Mouse (Mus musculus) G1E-ER4 (cell line): ENCODE data around the gene Gtf2ird2. TPM values are rescaled to one million over a fixed set of nuclear protein-coding genes. Genes with fewer than 3 reads are reported as not detected.

ENCODE experiments used
- GATA1 ChIP-seq: IDR thresholded peaks from one replicate; pipeline ENCODE4 v1.8.0; 2012; ENCODE audit warnings: low read length, inconsistent platforms
- polyA plus RNA-seq: library from polyadenylated mRNA; stranded (reverse); fragments of >175 nt; gene quantifications from 2 replicates; pipeline ENCODE4 v1.2.3, GENCODE M21; 2012

The Gtf2ird2 gene
- polyA plus RNA-seq, 1 experiment = 3.7 TPM

DNA sequence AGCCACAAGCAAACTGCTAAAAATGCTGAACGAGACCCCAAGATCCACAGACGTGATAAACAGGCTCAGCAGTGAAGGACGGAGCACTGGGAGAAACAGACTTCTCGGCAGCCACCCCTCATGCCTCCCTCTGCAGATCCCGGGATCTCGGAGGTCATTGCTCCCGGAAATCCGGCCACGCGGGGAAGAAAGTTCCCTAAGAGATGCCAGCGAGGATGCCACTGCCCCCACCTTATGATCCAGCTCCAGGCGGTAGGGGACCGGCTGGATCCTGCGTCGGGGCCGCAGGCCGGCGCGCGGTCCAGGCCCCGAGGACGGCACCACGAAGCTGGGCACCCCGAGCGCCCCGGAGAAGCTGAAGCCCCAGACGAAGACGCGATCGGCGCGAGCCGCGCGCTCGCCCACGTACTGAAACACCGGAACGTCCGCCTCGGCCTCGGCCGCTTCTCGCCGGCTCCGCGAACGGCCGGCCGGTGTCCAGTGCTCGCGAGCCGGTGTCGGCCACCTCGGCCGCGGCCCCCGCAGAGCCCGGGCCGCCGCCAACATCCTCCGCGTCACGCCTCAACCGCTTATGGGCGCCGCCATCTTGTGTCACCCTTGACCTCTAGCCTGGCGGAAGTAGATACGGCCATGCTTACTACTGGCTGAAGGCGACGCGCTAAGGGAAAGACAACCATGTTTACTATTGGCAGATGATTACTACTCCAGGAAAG is 7.5 kb upstream of the Gtf2ird2 start, which contains the start of gene Rcc1l:
Rcc1l (minus strand) TSS at position 606 of the 713 bp plus-strand sequence.
- TF ChIP-seq GATA1 = no peak

DNA sequence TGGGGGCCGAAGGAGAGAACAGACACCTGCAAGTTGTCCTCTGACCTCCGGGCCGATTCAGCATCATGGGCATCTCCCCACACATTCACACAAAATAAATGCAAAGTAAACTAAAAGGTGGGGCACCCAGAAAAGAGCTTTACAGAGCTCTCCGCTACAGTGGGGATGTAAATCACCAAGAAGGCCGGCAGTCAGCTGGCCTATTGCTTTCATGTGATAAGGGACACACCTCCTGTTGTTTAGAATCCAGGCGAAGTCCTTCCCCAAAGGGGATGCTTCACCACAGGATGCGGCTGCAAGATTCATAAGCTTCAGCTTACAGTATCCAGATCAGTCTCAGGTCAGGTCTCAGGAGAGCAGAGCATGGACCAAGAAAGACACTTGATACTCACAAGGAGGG is 5.3 kb upstream of the Gtf2ird2 start:
- TF ChIP-seq GATA1 = no peak

DNA sequence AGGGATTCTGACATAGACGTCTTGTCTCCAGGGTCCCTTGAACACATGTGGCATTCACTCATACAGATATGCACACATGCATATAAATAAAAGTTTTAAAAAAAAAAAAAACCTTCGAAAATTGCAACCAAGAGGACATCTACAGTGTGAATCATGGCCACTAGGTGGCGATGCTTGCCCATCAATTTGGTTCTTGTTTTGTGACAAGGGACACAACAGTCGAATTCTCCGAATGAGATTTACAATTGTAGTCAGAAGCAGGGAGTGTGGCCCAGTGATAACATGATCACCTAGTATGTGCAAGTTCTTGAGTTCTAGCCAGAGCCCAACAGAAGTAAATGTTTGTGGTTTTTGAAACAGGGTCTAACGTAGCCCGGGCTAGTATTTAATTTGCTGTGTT is 3.9 kb upstream of the Gtf2ird2 start:
- TF ChIP-seq GATA1 = no peak

DNA sequence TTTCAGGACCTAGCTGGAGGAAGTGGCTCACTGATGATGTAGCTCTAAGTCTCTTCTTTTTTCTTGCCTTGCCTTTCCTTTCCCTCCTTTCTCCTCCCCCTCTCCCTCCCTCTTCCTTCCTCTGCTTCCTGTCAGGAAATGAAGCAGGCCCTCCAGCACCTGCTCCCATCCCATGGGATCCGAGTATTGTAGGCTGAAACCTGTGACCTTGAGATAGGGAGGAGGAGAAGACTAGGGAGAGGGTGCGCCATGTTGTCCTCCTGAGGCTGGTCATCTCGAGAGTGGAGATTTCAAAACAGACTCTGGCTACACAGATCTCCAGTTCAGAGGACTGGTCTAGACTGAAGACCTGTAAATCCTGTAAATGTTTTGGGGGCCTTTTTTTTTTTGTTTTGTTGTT is 1.6 kb upstream of the Gtf2ird2 start:
- TF ChIP-seq GATA1 = no peak

DNA sequence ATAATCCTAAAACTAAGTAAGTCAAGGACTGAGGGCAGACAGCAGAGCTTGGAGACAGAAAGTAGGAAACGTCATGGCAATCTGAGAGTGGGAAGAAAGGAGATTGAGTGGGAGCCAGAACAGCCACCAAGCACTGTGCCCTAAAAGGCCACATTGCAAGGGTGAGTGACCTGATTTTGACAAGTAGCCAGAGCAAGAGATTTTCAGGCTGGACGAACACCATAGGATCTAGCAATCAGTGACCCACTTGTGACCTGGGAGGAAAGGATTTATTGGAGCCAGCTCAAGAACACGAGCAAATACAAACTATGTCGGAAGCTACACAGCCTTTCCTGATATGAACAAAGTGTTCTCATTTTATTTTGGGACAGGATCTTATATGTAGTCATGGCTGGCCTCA is 1.1 kb upstream of the Gtf2ird2 start:
- TF ChIP-seq GATA1 = no peak

DNA sequence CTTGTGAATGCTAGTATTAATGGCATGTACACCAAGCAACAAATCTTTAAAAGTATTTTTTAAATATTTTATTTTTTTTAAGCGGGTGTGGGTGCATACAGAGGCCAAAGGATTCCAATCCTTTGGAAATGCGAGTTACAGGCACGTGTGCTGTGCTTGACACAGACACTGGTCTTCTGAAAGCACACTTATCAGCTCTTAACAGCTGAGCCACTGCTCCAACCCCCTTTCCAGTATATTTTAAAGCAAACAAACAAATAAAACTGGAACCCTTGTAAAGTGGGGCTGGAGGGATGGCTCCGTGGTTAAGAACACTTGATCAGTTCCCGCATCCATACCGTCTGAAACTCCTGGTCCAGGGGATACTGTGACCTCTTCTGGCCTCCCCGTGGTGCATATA is 657 bp upstream of the Gtf2ird2 start:
- TF ChIP-seq GATA1 = no peak

DNA sequence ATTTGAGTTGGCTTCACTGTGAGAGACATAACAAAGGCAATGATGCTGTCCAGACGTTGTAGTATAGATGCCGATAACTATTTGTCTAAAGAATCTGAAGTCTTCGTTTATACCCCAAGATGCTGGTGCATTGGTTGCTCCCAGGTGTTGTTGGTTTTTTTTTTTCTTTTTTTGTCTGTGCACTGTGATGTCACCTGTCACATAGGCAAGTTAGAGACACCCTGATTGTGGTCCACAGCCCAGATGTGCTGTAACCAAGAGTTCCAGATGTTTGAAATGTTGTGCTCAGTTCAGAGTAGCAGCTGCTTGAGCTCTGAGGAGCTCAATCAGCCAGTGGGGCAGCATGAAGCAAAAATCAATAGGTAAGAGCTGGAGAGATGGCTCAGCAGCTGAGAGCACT is 2.2 kb downstream of the Gtf2ird2 start:
- TF ChIP-seq GATA1 = no peak

DNA sequence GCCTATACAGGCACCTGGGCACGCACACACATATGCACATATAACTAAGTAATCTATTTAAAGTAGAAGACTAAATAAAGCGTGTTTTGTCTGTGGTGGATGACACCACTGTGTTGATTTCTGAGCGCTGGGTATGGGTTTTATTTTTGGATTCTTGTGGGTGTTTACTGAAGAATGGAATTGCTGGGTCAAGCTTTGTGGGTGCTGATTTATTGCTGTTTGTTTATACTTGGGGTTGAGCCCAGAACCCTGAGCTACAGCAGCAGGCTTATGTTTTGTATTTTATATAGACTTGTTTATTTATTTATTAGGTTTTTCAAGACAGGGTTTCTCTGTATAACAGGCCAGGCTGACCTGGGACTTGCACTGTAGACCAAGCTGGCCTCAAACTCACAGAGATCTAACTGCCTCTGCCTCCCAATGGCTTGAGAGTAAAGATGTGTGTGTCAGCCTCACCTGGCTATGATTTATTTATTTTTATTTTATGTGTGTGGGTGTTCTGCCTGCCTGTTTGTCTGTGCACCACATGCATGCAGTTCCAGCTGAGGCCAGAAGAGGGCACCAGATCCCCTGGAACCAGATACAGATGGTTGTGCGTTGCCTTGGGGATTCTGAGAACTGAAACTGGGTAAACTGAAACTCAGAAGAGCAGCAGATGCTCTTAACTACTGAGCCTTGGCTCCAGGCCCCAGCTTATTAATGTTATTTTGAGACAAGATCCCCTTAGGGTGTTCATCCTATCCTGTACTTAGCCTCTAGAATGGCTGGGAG is 3.3 kb downstream of the Gtf2ird2 start:
- TF ChIP-seq GATA1 = no peak

DNA sequence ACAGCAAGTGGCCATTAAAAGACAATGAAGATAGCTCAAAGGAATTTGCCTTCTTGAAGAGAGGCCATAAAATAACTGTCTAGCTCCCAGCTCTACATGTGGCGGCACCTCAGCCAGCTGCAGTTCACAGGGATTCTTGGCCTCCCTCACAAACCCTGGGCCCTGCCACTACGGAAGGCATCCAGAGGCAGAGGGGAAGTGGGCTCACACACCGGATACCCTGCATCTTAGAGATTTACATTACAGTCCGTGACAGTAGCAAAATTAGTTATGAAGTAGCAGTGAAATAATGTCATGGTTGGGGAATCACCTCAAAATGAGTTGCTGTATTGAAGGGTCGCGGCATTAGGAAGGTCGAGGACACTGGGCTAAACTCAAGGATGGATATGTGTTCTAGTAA is 4.8 kb downstream of the Gtf2ird2 start:
- no peak for TF ChIP-seq GATA1

DNA sequence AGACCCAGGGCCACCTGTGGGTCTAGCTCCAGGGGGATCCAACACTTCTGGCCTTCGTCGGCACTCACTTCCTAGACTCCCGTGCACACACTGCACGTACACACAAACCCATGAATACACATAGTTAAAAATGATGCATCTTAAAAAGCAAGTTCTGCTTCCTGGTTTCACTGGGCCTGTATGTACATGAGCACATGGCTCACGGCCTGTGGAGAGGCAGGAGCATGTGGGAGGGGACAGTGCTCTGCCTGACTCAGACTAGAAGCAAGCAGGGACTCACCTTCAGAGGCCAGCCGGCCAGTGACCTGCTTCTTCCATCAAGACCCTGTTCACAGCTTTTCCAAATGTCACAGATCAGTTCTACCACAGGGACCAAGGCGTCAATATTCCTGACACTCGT is 9.8 kb downstream of the Gtf2ird2 start:
- no peak for TF ChIP-seq GATA1

DNA sequence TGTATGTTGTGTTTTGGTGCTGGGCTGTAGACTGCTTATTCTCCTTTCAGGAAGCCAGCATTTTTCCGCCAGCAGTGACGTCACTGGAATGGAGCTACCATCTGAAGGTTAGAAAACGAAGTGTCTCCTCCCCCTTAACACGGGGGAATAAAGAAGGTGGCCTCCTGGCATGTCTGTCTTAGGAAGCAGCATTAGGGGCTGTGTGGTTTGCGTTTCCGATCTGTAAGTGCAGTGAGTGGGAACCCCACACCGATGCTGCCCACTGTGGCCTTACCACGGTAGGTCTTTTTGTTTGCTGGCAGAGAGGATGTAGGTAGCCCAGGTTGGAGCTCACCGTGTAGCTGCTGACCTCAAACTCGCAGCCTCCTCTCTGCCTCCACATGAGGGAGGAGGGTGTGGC is 22.9 kb downstream of the Gtf2ird2 start:
- no peak for TF ChIP-seq GATA1

DNA sequence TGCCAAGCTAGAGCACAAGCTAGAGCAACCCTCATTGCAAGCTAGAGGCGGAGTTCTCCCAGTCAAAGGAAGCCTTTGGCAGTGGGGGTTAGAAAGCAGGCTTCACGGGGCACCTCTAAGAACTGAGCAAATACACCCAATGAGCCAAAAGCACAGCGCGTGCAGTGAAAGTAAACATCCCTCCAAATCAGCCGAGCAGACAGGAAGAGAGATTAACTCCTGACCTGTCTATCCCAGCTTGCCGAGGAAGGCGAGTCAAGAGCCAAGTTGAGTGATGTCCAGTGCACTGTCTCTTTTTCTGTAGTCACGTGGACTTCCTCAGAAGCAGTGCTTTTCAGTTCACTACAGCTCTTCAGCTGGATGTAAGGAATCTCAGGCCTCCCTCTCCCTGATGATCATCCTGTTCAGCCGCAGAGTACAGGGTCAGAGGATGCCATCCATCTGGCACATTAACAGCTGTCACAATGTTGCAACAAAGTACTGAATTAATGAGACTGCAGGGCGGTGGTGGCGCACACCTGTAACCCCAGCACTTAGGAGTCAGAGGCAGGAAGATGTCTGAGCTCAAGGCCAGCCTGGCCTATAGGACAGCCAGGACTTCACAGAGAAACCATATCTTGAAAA is 26.2 kb downstream of the Gtf2ird2 start:
- TF ChIP-seq GATA1 = no peak

DNA sequence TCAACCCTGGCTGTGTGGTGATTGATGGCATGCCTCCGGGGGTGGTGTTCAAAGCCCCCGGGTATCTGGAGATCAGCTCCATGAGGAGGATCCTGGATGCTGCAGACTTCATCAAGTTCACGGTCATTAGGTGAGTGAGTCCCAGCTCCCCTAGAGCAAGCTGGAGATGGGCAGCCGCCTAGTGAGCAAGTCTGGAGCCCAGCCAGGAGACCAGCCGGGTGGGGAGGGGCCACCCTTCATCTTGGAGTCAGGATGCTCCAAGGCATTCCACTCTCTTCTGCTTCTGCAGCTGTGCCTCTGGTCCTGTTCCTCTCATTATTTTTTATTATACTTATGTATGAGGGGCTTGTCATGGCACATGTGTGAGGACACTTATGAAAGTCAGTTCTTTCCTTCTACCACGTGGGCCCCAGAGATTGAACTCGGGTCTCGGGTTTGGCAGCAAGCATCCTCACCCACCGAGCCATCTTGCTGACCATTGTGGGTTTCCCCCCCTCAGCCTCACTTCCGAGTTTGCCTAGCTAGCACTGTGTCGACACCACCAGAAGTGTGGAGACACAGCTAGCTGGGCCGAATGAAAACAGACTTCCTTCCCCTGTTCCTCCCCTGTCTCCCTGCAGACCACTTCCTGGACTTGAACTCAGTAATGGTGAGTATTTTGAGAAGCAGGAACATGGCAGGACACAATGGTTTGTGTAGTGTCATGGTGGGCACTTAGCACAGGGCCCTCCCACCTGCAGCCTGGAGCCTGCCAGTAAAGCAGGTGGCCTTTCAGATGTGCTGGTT is 30.4 kb downstream of the Gtf2ird2 start:
- TF ChIP-seq GATA1 = no peak

DNA sequence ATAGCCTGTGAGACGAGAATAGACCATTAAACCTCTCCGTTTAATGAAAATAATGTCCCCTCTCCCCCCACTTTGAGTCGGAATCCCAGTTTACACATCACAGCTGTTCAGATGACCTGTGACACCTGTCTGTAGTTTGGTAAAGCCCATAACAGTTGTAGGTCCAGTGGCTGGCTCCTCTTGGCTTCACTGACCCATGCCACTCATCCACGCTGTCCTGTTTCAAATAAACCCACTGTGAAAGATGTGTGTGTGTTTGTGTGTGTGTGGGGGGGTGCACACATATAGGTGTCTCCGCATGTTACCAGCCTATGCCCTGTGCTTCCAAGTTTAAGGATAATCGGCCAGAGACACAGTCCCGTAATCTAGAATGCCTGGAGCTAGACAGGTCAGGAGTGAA is 34.1 kb downstream of the Gtf2ird2 start:
- TF ChIP-seq GATA1 = no peak

DNA sequence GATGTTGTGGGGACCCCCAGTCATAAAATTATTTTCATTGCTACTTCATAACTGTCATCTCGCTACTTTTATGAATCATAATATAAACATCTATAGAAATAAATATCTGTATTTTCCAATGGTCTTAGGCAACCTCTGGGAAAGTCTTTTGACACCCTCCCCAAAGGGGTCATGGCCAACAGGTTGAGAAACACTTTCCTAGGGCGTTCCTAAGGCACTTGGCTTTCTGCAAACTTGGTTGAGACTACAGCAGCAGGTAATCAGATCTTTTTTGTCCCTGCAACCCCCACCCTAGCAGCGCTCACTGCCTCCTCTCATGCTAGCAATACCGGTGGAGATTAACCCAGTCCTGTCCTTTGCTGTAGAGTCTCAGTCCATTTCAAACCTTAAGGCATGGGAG is 37.5 kb downstream of the Gtf2ird2 start:
- no peak for TF ChIP-seq GATA1

DNA sequence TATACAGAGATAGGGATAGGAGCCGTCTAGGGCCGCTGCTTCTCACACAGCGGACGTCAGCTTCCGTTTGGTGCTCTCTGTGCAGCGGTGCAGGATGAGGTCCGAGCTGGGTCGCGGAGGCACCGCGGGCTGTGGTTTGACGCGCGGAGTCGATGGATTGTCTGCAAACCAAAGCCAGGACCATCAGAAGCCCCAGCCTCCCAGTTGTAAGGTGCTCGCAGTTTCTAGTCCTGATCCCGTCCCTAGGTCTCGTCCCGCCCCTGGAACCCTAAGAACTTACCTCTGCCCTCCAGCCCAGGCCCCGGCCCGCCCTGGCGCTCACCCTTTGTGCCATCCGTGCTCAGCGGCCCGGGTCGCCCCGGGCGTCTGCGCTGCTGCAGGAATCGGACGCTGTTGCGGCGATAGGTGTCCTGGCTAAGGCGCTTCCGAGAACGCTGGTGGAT is 37.9 kb downstream of the Gtf2ird2 start:
- TF ChIP-seq GATA1 = no peak
